Mouse (Mus musculus) midbrain, embryonic 12.5 days (tissue): ENCODE results near the gene Siglecg. TPM values are rescaled to one million over a fixed set of nuclear protein-coding genes. Genes with fewer than 3 reads are reported as not detected.

Experiments used
- ATAC-seq: fragments of 200-750 bp; cut with Nextera tagmentation; 2 replicates; pipeline ENCODE4 v1.8.0; 2017; ENCODE audit warnings: low read depth, moderate TSS enrichment, moderate library complexity; ENCODE audit not compliant: low FRiP score
- H3K27ac ChIP-seq: fragments of 300-500 bp; sonication (generic); replicated peaks from 2 replicates; pipeline ENCODE4 v1.5.1; 2016; ENCODE audit warnings: mild to moderate bottlenecking
- H3K27me3 ChIP-seq: fragments of 300-500 bp; sonication (generic); 2 replicates; pipeline ENCODE4 v1.6.1; 2016; ENCODE audit warnings: mild to moderate bottlenecking
- H3K36me3 ChIP-seq: fragments of 300-500 bp; sonication (generic); 2 replicates; pipeline ENCODE4 v1.6.1; 2016
- H3K4me1 ChIP-seq: fragments of 300-500 bp; sonication (generic); 2 replicates; pipeline ENCODE4 v1.6.1; 2016
- H3K4me2 ChIP-seq: fragments of 300-500 bp; sonication (generic); replicated peaks from 2 replicates; pipeline ENCODE4 v1.6.1; 2016; ENCODE audit warnings: mild to moderate bottlenecking, moderate library complexity
- H3K4me3 ChIP-seq: fragments of 300-500 bp; sonication (generic); 2 replicates; pipeline ENCODE4 v1.5.1; 2016; ENCODE audit warnings: mild to moderate bottlenecking
- H3K9ac ChIP-seq: fragments of 300-500 bp; sonication (generic); replicated peaks from 2 replicates; pipeline ENCODE4 v1.6.1; 2016; ENCODE audit warnings: mild to moderate bottlenecking, moderate library complexity
- H3K9me3 ChIP-seq: fragments of 300-500 bp; sonication (generic); 2 replicates; pipeline ENCODE4 v1.6.1; 2016; ENCODE audit warnings: mild to moderate bottlenecking
- WGBS: fragments of 180-500 bp; shearing (Covaris S2); methylation state at CpG from one replicate; pipeline ENCODE4 v1.1.7; 2016; 5-methylcytosine and 5-hydroxymethylcytosine counted together
- polyA plus RNA-seq: library from polyadenylated mRNA; unstranded; fragments of >200 nt; fragmentation: Nextera tagmentation; extraction: Ambion mirVana; gene quantifications from 2 replicates; pipeline ENCODE4 v1.2.1, GENCODE M21; 2016

Gene Siglecg
- polyA plus RNA-seq, 1 experiment from 2014 or later = not detected

DNA sequence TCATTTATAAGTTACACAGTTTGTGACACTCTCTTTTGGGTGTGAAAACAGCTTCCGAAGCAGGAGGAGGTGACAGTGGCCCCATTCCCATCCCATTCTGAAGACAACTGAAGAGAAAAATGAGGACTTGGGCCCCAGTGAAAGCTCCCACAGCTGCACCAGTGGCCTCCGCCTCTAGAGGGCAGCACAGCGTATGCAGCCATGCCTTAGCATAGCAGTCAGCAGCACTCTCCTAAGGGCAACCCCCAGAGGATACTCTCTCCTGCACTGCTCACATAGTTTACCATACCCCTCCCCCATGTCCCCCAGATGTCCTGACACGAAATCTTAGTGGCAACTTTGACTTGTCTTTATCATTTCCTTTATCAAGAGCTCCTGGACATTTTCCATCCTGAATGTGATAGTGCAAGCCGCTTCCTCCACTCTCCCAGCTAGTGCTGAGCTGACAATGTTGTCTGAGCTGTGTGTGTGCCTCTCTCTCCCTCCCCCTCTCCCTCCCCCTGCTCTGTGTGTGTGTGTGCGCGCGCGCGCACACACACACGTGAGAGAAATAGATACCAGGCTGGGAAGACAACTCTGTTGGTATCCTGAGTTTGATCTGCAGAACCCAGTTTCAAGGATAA, 15.1 kb downstream of the Siglecg start:
- H3K36me3 ChIP-seq = no peaks in the 10 kb centered on the region
- H3K27ac ChIP-seq = no peak overlapping the region
- peaks cover 4% of the 10 kb centered on the region; the same call in 1 of the 2 replicates for H3K4me1 ChIP-seq
- H3K4me3 ChIP-seq = no peak overlapping the region
- no peaks in the 10 kb centered on the region for H3K9me3 ChIP-seq
- no peak overlapping the region for H3K9ac ChIP-seq
- 14% methylated on average over 11 of the region's 11 CpGs for WGBS
- H3K27me3 ChIP-seq = no peaks in the 10 kb centered on the region
- ATAC-seq = peak; percentile 89
- peak overlapping the region; percentile 27 for H3K4me2 ChIP-seq

- H3K9me3 ChIP-seq = no peaks in the 10 kb centered on the region
- WGBS = 58% methylated on average over 3 of the region's 3 CpGs
- peaks cover 4% of the 10 kb centered on the region; the same call in 1 of the 2 replicates for H3K4me1 ChIP-seq
- no peak overlapping the region for H3K4me2 ChIP-seq
- H3K9ac ChIP-seq = no peak overlapping the region
- no peak overlapping the region for H3K27ac ChIP-seq
- ATAC-seq = no peak
- no peaks in the 10 kb centered on the region for H3K27me3 ChIP-seq
- H3K36me3 ChIP-seq = no peaks in the 10 kb centered on the region
- H3K4me3 ChIP-seq = no peak overlapping the region
These were observed 16.1 kb downstream of the Siglecg start for GRCm38 (mm10) chr7:43423991-43424625.

DNA sequence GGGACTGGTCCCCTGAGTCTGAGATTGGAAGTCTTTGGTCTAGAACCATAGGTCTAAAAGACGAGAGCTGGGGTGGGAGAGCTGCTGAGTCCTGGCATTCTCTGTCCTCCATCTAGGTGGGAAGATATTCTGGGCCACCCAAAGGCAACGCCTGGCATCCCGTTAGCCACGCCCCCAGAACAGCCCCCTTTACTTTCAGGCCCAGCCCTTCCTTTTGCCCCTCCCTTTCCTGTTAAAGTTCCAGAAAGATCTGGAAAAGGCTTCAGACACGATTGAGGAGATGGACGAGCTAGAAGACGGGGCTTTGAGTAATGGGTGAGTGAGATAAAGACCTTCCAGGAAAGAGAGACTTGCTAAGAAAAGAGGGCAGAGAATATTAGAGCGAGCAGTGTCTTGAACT, 19.4 kb downstream of the Siglecg start, which contains the start of gene Lim2:
TSS of gene Lim2 (plus strand) at position 265 of the 400 bp plus-strand sequence.
- Histone ChIP-seq H3K4me2 (no peak within 1 kb of the TSS), H3K27ac (no peak within 1 kb of the TSS), H3K4me3 (no peak within 1 kb of the TSS), H3K36me3 (no peaks in the 10 kb centered on the region), H3K9ac (no peak within 1 kb of the TSS), H3K4me1 (peaks cover 4% of the 10 kb centered on the region; the same call in 1 of the 2 replicates), H3K27me3 (no peaks in the 10 kb centered on the region), H3K9me3 (no peaks in the 10 kb centered on the region)
- 90% methylated on average over 8 of the region's 8 CpGs for WGBS
- no peak for ATAC-seq

DNA sequence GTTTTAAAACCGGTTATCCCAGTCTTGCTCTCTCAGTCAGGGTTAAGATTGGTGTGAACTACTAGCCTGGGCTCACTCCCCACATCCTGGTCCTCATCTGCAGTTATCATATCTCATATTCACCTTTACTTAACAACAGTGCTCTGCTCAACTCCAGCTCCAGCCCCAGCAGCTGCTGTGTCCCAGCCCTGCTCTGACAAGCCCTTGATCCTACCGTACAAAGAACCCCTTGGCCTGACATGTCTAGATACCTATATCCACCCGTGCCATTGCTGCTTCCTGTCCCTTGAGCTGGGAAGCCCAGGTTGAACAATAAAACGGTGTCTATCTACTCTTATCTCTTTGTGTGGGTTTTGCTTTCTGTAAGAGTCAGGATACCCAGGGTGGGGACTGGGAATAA, 21.5 kb downstream of the Siglecg start:
- Histone ChIP-seq H3K9ac (no peak overlapping the region), H3K27ac (no peak overlapping the region), H3K36me3 (no peaks in the 10 kb centered on the region), H3K4me1 (no peaks in the 10 kb centered on the region), H3K4me3 (no peak overlapping the region), H3K9me3 (no peaks in the 10 kb centered on the region), H3K4me2 (no peak overlapping the region), H3K27me3 (no peaks in the 10 kb centered on the region)
- 59% methylated on average over 4 of the region's 4 CpGs for WGBS
- no peak for ATAC-seq

GRCm38 (mm10) chr7:43432891-43433290, 24.9 kb downstream of the Siglecg start:
- H3K4me2 ChIP-seq = no peak overlapping the region
- H3K27ac ChIP-seq = no peak overlapping the region
- 80% methylated on average over 4 of the region's 4 CpGs for WGBS
- H3K36me3 ChIP-seq = no peaks in the 10 kb centered on the region
- H3K27me3 ChIP-seq = no peaks in the 10 kb centered on the region
- H3K9me3 ChIP-seq = no peaks in the 10 kb centered on the region
- H3K9ac ChIP-seq = no peak overlapping the region
- no peak overlapping the region for H3K4me3 ChIP-seq
- H3K4me1 ChIP-seq = no peaks in the 10 kb centered on the region
- ATAC-seq = no peak

DNA sequence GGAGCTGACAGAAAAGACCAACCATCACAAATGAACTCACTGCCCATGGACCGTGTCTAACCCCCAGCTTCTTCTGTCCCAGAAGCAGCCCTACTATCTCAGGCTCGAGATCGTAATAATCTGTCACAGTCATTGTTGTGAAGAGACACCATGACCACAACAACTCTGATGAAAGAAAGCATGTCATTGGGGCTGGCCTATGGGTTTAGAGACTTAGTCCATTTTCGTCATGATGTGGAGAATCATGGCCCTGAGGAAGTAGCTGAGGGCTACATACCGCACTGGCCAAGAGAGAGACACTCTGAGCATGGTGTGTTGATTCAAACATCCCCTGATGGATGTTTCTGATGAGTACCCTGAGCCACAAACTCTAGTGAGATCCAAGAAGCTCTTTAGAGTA, 26.7 kb downstream of the Siglecg start:
- 89% methylated on average over 5 of the region's 5 CpGs for WGBS
- no peaks in the 10 kb centered on the region for H3K27me3 ChIP-seq
- H3K27ac ChIP-seq = no peak overlapping the region
- no peaks in the 10 kb centered on the region for H3K4me1 ChIP-seq
- H3K36me3 ChIP-seq = no peaks in the 10 kb centered on the region
- no peak overlapping the region for H3K4me2 ChIP-seq
- no peak overlapping the region for H3K9ac ChIP-seq
- no peak for ATAC-seq
- H3K9me3 ChIP-seq = no peaks in the 10 kb centered on the region
- no peak overlapping the region for H3K4me3 ChIP-seq

GRCm38 (mm10) chr7:43436341-43437255, 28.6 kb downstream of the Siglecg start, which contains the start of gene Nkg7:
Gene Nkg7, plus strand, starts transcription at chr7:43437073.
- Histone ChIP-seq H3K36me3 (no peaks in the 10 kb centered on the region), H3K4me2 (no peak within 1 kb of the TSS), H3K27ac (no peak within 1 kb of the TSS), H3K4me3 (no peak within 1 kb of the TSS), H3K27me3 (0 out of 2 replicates have a peak, but pooled peaks cover 4% of the 10 kb centered on the region), H3K9me3 (no peaks in the 10 kb centered on the region), H3K9ac (no peak within 1 kb of the TSS), H3K4me1 (no peaks in the 10 kb centered on the region)
- no peak for ATAC-seq
- WGBS = 81% methylated on average over 10 of the region's 10 CpGs

DNA sequence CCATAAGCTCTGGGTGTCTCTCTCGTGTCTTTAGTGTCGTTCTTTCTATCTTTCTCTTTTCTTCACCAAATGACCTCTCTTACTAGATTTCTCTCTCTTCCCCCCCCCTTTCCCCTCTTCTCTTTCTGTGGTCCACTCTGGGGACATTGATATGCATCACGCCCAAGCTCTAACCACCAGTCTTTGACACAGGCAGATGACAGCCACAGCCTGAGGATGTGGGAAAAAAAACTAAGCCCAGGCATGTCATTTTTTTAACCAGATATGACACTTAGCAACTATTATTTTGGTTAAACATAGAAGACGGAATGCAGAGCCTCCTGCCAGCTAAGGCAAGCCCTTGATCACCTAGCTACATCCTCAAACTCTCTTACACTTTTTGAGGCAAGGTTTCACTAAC, 30.6 kb downstream of the Siglecg start:
- Histone ChIP-seq H3K9ac (no peak overlapping the region), H3K9me3 (no peaks in the 10 kb centered on the region), H3K4me2 (no peak overlapping the region), H3K27ac (no peak overlapping the region), H3K4me3 (no peak overlapping the region), H3K27me3 (0 out of 2 replicates have a peak, but pooled peaks cover 4% of the 10 kb centered on the region), H3K4me1 (0 out of 2 replicates have a peak, but pooled peaks cover 3% of the 10 kb centered on the region), H3K36me3 (no peaks in the 10 kb centered on the region)
- ATAC-seq = no peak
- 86% methylated on average over 4 of the region's 4 CpGs for WGBS

- Histone ChIP-seq H3K36me3 (no peaks in the 10 kb centered on the region), H3K9me3 (no peaks in the 10 kb centered on the region), H3K4me1 (peaks cover 14% of the 10 kb centered on the region), H3K27me3 (0 out of 2 replicates have a peak, but pooled peaks cover 4% of the 10 kb centered on the region), H3K9ac (no peak within 1 kb of the TSS), H3K4me2 (no peak within 1 kb of the TSS), H3K27ac (no peak within 1 kb of the TSS), H3K4me3 (no peak within 1 kb of the TSS)
- ATAC-seq = no peak
- WGBS = 78% methylated on average over 6 of the region's 6 CpGs
These were observed 32.5 kb downstream of the Siglecg start, which contains the start of gene Cldnd2 for GRCm38 (mm10) chr7:43440482-43440881. Gene Cldnd2, plus strand, starts transcription at chr7:43440782.

- 90% methylated on average over 3 of the region's 3 CpGs for WGBS
These were observed 33.1 kb downstream of the Siglecg start for GRCm38 (mm10) chr7:43441071-43441470.

GRCm38 (mm10) chr7:43442684-43443083, 34.7 kb downstream of the Siglecg start:
- Histone ChIP-seq H3K4me3 (peak overlapping the region; percentile 58), H3K9me3 (no peaks in the 10 kb centered on the region), H3K27me3 (0 out of 2 replicates have a peak, but pooled peaks cover 4% of the 10 kb centered on the region), H3K36me3 (no peaks in the 10 kb centered on the region), H3K9ac (peak overlapping the region; percentile 60), H3K4me2 (peak overlapping the region; percentile 81), H3K4me1 (peaks cover 14% of the 10 kb centered on the region), H3K27ac (peak overlapping the region; percentile 83)
- 11% methylated on average over 9 of the region's 9 CpGs for WGBS
- no peak for ATAC-seq

More at GRCm38 (mm10) chr7:43441071-43441470, 33.1 kb downstream of the Siglecg start:
- Histone ChIP-seq H3K27ac (no peak overlapping the region), H3K4me3 (no peak overlapping the region), H3K4me2 (no peak overlapping the region), H3K9me3 (no peaks in the 10 kb centered on the region), H3K27me3 (0 out of 2 replicates have a peak, but pooled peaks cover 4% of the 10 kb centered on the region), H3K36me3 (no peaks in the 10 kb centered on the region), H3K4me1 (peaks cover 14% of the 10 kb centered on the region), H3K9ac (no peak overlapping the region)
- ATAC-seq = no peak
